Mouse (Mus musculus) midbrain, embryonic 14.5 days (tissue): ENCODE measurements around the gene Ifna4. TPM values are rescaled to one million over a fixed set of nuclear protein-coding genes. Genes with fewer than 3 reads are reported as not detected.
A peak's percentile ranks its signal among the peaks of the same experiment; 100 is the strongest.

Experiments used
- ATAC-seq: fragments of 200-750 bp; cut with Nextera tagmentation; 2 replicates; pipeline ENCODE4 v1.8.0; 2017; ENCODE audit warnings: moderate number of reproducible peaks, moderate library complexity; ENCODE audit not compliant: low FRiP score, low TSS enrichment
- DNase-seq: peaks from one replicate; pipeline ENCODE4 v3.0.0-alpha.2; 2015
- H3K27ac ChIP-seq: fragments of 300-500 bp; sonication (generic); replicated peaks from 2 replicates; pipeline ENCODE4 v1.5.1; 2014; ENCODE audit warnings: mild to moderate bottlenecking, low read depth, low read length, moderate library complexity
- H3K27me3 ChIP-seq: fragments of 300-500 bp; sonication (generic); 2 replicates; pipeline ENCODE4 v1.6.1; 2014; ENCODE audit warnings: low read length, control low read depth, mixed read lengths; ENCODE audit not compliant: control insufficient read depth, insufficient read depth
- H3K36me3 ChIP-seq: fragments of 300-500 bp; sonication (generic); 2 replicates; pipeline ENCODE4 v1.6.1; 2014; ENCODE audit warnings: low read length, control low read depth; ENCODE audit not compliant: control insufficient read depth, insufficient read depth
- H3K4me1 ChIP-seq: fragments of 300-500 bp; sonication (generic); 2 replicates; pipeline ENCODE4 v1.6.1; 2014; ENCODE audit warnings: mild to moderate bottlenecking, antibody characterized with exemption, low read length, control low read depth; ENCODE audit not compliant: control insufficient read depth, insufficient read depth
- H3K4me2 ChIP-seq: fragments of 300-500 bp; sonication (generic); 2 replicates; pipeline ENCODE4 v1.6.1; 2014; ENCODE audit warnings: mild to moderate bottlenecking, low read length, moderate library complexity
- H3K4me3 ChIP-seq: fragments of 300-500 bp; sonication (generic); replicated peaks from 2 replicates; pipeline ENCODE4 v1.5.1; 2014; ENCODE audit warnings: low read depth, low read length
- H3K9ac ChIP-seq: fragments of 300-500 bp; sonication (generic); replicated peaks from 2 replicates; pipeline ENCODE4 v1.6.1; 2014; ENCODE audit warnings: mild to moderate bottlenecking, low read length, moderate library complexity
- H3K9me3 ChIP-seq: fragments of 300-500 bp; sonication (generic); 2 replicates; pipeline ENCODE4 v1.6.1; 2016; ENCODE audit warnings: low read length, control low read depth, mixed read lengths; ENCODE audit not compliant: control insufficient read depth
- WGBS: fragments of 180-500 bp; shearing (Covaris S2); extraction: QIAGEN DNeasy Blood & Tissue Kit; methylation state at CpG from one replicate; pipeline ENCODE4 v1.1.7; 2014; 5-methylcytosine and 5-hydroxymethylcytosine counted together
- polyA plus RNA-seq: library from polyadenylated mRNA; unstranded; fragments of >200 nt; fragmentation: Nextera tagmentation; extraction: Ambion mirVana; gene quantifications from 2 replicates; pipeline ENCODE4 v1.2.1, GENCODE M21; 2014

The Ifna4 gene
- polyA plus RNA-seq, 1 experiment from 2014 or later = not detected

DNA sequence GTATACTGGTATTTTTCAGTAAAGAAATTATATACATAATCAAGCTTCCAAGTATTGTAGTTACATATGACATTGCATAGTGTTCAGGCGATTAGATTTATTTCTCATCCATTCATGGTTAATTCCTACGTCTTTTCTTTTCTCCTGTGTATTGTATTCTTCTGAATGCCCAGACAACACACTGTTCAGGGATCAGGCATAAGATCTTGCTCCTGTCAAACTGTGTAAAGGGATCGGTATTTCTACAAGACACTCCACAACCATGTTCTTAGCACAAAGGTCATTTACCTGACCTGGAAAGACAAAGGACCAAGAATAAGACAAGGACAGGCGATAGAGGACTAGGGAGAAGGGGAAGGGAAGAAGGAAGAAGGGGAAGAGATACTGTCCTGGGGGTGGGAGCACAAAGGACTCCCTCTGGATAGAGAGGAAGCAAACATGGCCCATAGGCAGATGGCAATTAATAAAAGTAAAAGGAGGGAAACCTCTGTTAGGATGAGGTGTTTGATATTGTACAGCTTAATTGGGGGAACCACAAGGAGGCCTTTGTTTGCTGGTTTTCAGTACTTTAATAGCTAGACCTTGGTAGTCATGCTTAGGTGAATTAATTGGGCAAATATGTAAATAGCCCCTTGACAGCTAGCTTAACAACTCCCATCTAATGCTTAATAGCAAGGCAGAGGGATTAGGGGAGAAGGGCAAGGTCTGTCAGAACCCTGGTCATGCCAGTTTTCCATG is 9.5 kb downstream of the Ifna4 start:
- Histone ChIP-seq H3K4me1 (no peaks in the 10 kb centered on the region), H3K9ac (no peak overlapping the region), H3K4me3 (no peak overlapping the region), H3K4me2 (no peak overlapping the region), H3K9me3 (no peaks in the 10 kb centered on the region), H3K27me3 (no peaks in the 10 kb centered on the region), H3K36me3 (no peaks in the 10 kb centered on the region), H3K27ac (no peak overlapping the region)
- DNase-seq = no peak
- 14% methylated on average over 4 of the region's 4 CpGs for WGBS
- ATAC-seq = no peak

DNA sequence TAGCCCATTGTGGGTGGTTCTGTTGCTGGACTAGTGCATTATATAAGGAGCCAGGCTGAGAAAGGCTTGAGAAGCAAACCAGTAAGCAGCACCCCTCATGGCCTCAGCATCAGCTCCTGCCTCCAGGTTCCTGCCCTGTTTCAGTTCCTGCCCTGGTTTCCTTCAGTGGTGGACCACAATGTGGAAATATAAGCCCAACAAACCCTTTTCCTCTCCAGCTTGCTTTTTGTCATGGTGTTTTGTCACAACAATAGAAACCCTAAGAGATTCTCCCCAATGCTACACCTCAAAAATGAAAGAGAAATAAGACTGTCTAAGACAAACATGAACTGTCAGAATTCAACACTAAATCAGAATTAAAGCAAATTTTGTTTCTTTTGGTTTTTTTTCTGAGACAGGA is 17.6 kb downstream of the Ifna4 start:
- H3K36me3 ChIP-seq = no peaks in the 10 kb centered on the region
- H3K4me3 ChIP-seq = no peak overlapping the region
- no peak overlapping the region for H3K4me2 ChIP-seq
- no peaks in the 10 kb centered on the region for H3K4me1 ChIP-seq
- DNase-seq (no peak), ATAC-seq (no peak)
- no peak overlapping the region for H3K27ac ChIP-seq
- no peaks in the 10 kb centered on the region for H3K27me3 ChIP-seq
- no peaks in the 10 kb centered on the region for H3K9me3 ChIP-seq
- no peak overlapping the region for H3K9ac ChIP-seq

DNA sequence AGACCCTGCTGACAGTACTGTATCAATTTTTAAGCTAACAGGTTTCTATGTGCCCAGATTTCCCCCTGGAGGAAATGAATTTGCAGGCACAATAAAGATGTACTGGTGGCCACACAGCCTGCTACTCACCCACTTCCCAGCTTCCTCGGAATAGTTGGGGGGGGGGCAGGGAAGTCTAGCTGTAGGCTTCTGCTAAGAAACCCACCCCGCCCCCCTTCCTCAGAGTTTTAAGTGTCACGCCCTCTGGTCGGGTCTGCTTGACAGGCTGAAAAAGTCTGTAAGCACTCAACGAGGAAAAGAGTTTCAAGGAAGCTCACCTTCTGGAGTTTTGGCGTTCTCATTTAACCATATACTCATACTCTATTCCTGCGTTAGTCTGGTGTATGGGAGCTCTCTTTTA is 21.6 kb downstream of the Ifna4 start:
- no peak for DNase-seq
- Histone ChIP-seq H3K9ac (no peak overlapping the region), H3K4me2 (no peak overlapping the region), H3K27ac (no peak overlapping the region), H3K27me3 (0 out of 2 replicates have a peak, but pooled peaks cover 3% of the 10 kb centered on the region), H3K4me3 (no peak overlapping the region), H3K9me3 (no peaks in the 10 kb centered on the region), H3K36me3 (no peaks in the 10 kb centered on the region), H3K4me1 (0 out of 2 replicates have a peak, but pooled peaks cover 3% of the 10 kb centered on the region)
- 4% methylated on average over 7 of the region's 7 CpGs for WGBS
- ATAC-seq = no peak

DNA sequence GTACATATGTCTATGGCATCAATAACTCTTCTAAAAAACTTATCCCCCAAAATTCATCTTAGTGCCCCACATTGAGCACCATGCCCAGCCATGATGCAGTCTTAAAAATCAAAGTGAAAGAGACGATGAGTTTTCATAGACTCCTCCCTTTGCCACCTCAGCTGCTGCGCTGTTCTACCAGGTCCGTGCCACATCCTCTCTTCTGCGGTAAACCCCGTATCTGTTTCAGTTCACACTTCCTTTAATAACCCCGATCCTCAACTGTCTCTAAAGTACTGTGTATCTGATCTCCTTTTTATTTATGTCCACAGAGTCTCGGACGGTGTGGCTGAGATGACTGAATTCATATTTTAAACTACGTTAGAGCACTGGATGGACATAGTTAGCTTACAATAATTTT is 22.9 kb downstream of the Ifna4 start:
- ATAC-seq (no peak), DNase-seq (no peak)
- H3K4me2 ChIP-seq = no peak overlapping the region
- H3K27me3 ChIP-seq = 0 out of 2 replicates have a peak, but pooled peaks cover 3% of the 10 kb centered on the region
- 73% methylated on average over 9 of the region's 9 CpGs for WGBS
- no peak overlapping the region for H3K4me3 ChIP-seq
- no peaks in the 10 kb centered on the region for H3K9me3 ChIP-seq
- 0 out of 2 replicates have a peak, but pooled peaks cover 6% of the 10 kb centered on the region for H3K4me1 ChIP-seq
- no peaks in the 10 kb centered on the region for H3K36me3 ChIP-seq
- no peak overlapping the region for H3K9ac ChIP-seq
- no peak overlapping the region for H3K27ac ChIP-seq

DNA sequence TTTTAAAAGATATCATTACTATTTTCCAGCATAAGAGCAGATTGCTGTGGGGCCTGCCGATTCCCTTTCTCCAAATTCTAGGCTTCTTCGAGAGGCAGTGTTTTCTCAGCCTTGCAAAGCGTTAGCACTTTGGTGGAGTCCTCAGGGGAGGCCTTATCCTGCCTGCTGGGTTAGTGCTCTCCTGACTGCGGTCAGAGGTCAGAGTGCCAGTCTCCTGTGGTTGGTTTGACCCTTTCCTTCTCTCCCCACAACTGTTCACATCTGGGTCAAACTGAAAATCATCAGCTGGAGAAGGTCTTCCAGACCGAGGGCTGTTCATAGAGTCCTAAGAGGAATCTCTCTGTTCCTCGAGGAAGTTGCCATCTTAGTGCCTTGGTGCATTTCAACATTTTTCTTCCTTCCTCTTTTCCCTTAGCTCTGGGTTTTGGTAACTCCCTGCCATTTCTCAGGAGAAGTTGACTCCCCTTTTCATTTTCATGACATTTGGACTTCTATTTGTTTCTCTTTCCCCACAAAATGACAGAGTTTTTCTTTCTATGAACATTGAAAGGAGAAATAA is 23.4 kb downstream of the Ifna4 start:
- Histone ChIP-seq H3K4me3 (no peak overlapping the region), H3K27ac (no peak overlapping the region), H3K36me3 (no peaks in the 10 kb centered on the region), H3K9ac (no peak overlapping the region), H3K9me3 (no peaks in the 10 kb centered on the region), H3K4me2 (no peak overlapping the region), H3K27me3 (0 out of 2 replicates have a peak, but pooled peaks cover 3% of the 10 kb centered on the region), H3K4me1 (0 out of 2 replicates have a peak, but pooled peaks cover 6% of the 10 kb centered on the region)
- ATAC-seq (no peak), DNase-seq (no peak)
- WGBS = 65% methylated on average over 6 of the region's 6 CpGs

DNA sequence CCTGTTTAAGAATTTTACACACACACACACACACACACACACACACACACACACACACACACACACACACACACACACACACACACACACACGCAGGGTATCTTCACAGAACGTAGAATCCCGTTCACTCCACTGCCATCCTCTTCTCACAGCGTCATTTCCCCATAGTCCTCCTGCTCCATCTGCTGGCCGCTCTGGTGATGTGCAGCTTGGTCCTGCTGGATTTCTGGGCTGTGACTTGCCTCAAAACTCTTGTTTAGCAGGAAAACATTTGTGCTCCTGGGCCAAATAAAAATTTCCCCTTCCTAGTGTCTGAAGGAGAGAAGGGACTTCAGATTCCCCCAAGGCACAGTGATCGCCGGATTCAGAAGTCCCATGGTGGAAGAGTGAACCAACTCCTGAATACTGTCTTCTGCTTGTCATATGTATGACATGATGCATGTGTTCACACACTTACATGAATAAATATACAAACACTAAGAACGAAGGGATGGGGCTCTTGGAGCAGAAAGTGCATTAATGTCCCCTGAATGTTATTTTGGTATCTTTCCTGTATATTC is 25.8 kb downstream of the Ifna4 start:
- peak overlapping the region; percentile 85 for H3K4me2 ChIP-seq
- peak; percentile 66 for ATAC-seq
- no peak overlapping the region for H3K27ac ChIP-seq
- DNase-seq = peak; percentile 87
- H3K9ac ChIP-seq = peak overlapping the region; percentile 34; the same call in 1 of the 2 replicates
- WGBS = under 1% methylated on average over 8 of the region's 8 CpGs
- 0 out of 2 replicates have a peak, but pooled peaks cover 3% of the 10 kb centered on the region for H3K27me3 ChIP-seq
- peak overlapping the region; percentile 43 for H3K4me3 ChIP-seq
- H3K9me3 ChIP-seq = no peaks in the 10 kb centered on the region
- no peaks in the 10 kb centered on the region for H3K36me3 ChIP-seq
- H3K4me1 ChIP-seq = 0 out of 2 replicates have a peak, but pooled peaks cover 6% of the 10 kb centered on the region

DNA sequence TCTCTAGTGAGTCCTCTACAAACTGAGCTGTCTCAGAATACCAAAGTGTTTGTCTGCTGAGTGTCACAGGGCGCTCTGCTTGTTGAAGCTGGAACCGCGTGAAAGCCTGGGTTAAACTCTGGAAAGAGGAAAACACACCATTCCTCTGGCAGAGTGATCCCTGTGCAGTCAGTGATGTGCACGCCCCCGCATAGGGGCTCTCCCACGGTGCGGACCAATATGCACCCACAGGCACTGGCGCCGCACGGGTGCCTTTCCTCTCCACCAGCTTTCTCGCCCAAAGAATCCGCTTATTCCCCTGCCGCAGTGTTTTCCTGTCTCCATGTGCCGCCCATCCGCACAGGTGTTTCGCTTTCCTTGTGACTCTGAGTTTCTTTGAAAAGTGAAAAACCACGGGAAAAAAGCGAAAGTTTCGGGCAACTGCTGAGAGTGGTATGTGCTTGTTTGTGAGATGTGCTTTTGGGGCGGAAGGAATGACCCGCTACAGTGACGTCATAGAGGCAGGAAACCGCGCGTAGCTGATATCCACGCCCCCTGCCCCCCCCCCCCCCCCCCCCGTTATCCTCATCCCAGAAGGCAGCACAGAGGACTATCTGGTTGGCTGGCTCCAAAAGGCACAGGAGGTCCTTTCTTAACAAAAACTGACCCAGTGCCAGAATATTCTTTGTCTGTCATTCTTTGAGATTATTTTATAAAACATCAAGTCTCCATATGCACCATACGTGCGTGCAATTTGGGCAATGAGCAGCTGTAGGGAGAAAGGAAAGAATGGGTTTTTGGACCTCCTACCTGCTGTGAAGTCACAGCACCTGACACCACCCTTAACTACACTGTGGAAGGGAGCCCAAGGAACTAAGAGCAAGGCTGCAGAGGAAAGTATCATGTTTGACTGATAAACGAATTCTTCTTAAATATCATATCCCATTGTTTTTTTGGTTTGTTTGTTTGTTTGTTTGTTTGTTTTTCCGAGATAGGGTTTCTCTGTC is 26.6 kb downstream of the Ifna4 start:
- ATAC-seq (peak; percentile 79), DNase-seq (peak; percentile 64)
- H3K27ac ChIP-seq = no peak overlapping the region
- peak overlapping the region; percentile 43 for H3K4me3 ChIP-seq
- peak overlapping the region; percentile 34; the same call in 1 of the 2 replicates for H3K9ac ChIP-seq
- 0 out of 2 replicates have a peak, but pooled peaks cover 3% of the 10 kb centered on the region for H3K27me3 ChIP-seq
- 7% methylated on average over 31 of the region's 31 CpGs for WGBS
- H3K4me1 ChIP-seq = 0 out of 2 replicates have a peak, but pooled peaks cover 6% of the 10 kb centered on the region
- H3K4me2 ChIP-seq = peak overlapping the region; percentile 85
- no peaks in the 10 kb centered on the region for H3K36me3 ChIP-seq
- H3K9me3 ChIP-seq = no peaks in the 10 kb centered on the region

DNA sequence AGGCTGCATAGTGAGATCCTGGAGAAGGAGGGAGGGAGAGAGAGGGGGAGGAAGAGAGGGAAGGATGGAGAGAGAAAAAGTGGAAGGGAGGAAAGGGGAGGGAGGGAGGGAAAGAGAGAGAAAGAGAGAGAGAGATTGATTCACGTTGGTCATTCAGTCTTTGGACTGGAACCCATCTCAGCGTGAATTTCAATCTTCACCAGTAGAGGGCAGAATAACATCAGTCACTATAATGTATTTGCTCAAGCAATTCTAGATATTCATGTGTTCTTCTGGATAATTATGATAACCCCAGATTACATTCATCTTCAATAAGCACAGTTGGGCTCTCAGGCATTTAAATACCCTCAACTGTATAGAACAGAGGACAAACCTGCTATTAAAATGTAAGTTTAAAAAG is 31.0 kb downstream of the Ifna4 start:
- WGBS = 0% methylated on average over 2 of the region's 2 CpGs
- ATAC-seq (no peak), DNase-seq (peak; percentile 85)

More for the DNA sequence above, 31.0 kb downstream of the Ifna4 start:
- Histone ChIP-seq H3K4me2 (no peak overlapping the region), H3K27me3 (no peaks in the 10 kb centered on the region), H3K4me1 (0 out of 2 replicates have a peak, but pooled peaks cover 6% of the 10 kb centered on the region), H3K36me3 (no peaks in the 10 kb centered on the region), H3K27ac (no peak overlapping the region), H3K9me3 (no peaks in the 10 kb centered on the region), H3K4me3 (no peak overlapping the region), H3K9ac (no peak overlapping the region)
